Mouse (Mus musculus) gastrocnemius, adult 2 months (tissue): ENCODE measurements at regions not wholly inside any gene's neighbourhood (a gene's known extent, or its start where the extent isn't known, plus 50 kb on each side); places are given as distances from the start of the nearest gene placed in this dataset. TPM values are rescaled to one million over a fixed set of nuclear protein-coding genes. Genes with fewer than 3 reads are reported as not detected.
A peak's percentile ranks its signal among the peaks of the same experiment; 100 is the strongest.

Experiments
- DNase-seq: peaks from one replicate; pipeline ENCODE4 v3.0.0; 2022
- H3K27ac ChIP-seq: fragments of 200-600 bp; 2 replicates; pipeline ENCODE4 v1.8.1; 2022; ENCODE audit warnings: mild to moderate bottlenecking
- H3K4me3 ChIP-seq: fragments of 200-600 bp; 2 replicates; pipeline ENCODE4 v1.8.1; 2022; ENCODE audit warnings: mild to moderate bottlenecking, moderate library complexity
- CTCF ChIP-seq: fragments of 200-600 bp; IDR thresholded peaks from 2 replicates; pipeline ENCODE4 v1.8.1; 2022; ENCODE audit warnings: antibody characterized with exemption, mild to moderate bottlenecking, moderate library complexity
- intact Hi-C: fragments of 180-260 bp; cut with DNase I; formaldehyde crosslinking; loops from one replicate; pipeline ENCODE4 v1.15.1; 2025
- microRNA-seq: library from miRNA; unstranded; fragments of <30 nt; microRNA quantifications from one replicate; pipeline ENCODE4 v1.2.0, GENCODE M21; 2021

- no peak for TF ChIP-seq CTCF
- H3K27ac ChIP-seq: no peak overlapping the region
- no peak overlapping the region for H3K4me3 ChIP-seq
- DNase-seq: no peak
- intact Hi-C loops: no loop called here
These were observed 143.0 kb upstream of the Cypt12 start for GRCm38 (mm10) chr3:17805185-17805584.

GRCm38 (mm10) chr3:17811290-17811689, 136.9 kb upstream of the Cypt12 start:
- no peak overlapping the region for H3K4me3 ChIP-seq
- TF ChIP-seq CTCF: no peak
- no peak overlapping the region for H3K27ac ChIP-seq
- intact Hi-C loops: no loop called here
- no peak for DNase-seq

GRCm38 (mm10) chr3:17824201-17824600, 124.0 kb upstream of the Cypt12 start:
- Histone ChIP-seq H3K4me3 (no peak overlapping the region), H3K27ac (no peak overlapping the region)
- intact Hi-C loops: no loop called here
- TF ChIP-seq CTCF: no peak
- no peak for DNase-seq

- intact Hi-C loops: no loop called here
- no peak for DNase-seq
- Histone ChIP-seq H3K27ac (no peak overlapping the region), H3K4me3 (no peak overlapping the region)
- peak; percentile 92 for TF ChIP-seq CTCF
These were observed 123.5 kb upstream of the Cypt12 start for GRCm38 (mm10) chr3:17824662-17825061.

GRCm38 (mm10) chr3:17825254-17825890, 122.8 kb upstream of the Cypt12 start:
- no peak for TF ChIP-seq CTCF
- DNase-seq: no peak
- H3K4me3 ChIP-seq: no peak overlapping the region
- intact Hi-C loops: no loop called here
- H3K27ac ChIP-seq: no peak overlapping the region

GRCm38 (mm10) chr3:17834706-17835105, 113.5 kb upstream of the Cypt12 start:
- Histone ChIP-seq H3K4me3 (no peak overlapping the region), H3K27ac (no peak overlapping the region)
- DNase-seq: no peak
- intact Hi-C loops: no loop called here
- peak; percentile 80 for TF ChIP-seq CTCF

GRCm38 (mm10) chr3:17847609-17848008, 100.6 kb upstream of the Cypt12 start:
- intact Hi-C loops: no loop called here
- Histone ChIP-seq H3K4me3 (no peak overlapping the region), H3K27ac (no peak overlapping the region)
- DNase-seq: no peak
- no peak for TF ChIP-seq CTCF

- H3K27ac ChIP-seq: no peak overlapping the region
- TF ChIP-seq CTCF: peak; percentile 52
- DNase-seq: no peak
- H3K4me3 ChIP-seq: no peak overlapping the region
- intact Hi-C loops: no loop called here
These were observed 100.0 kb upstream of the Cypt12 start for GRCm38 (mm10) chr3:17848181-17848580.

GRCm38 (mm10) chr3:17862367-17862766, 85.8 kb upstream of the Cypt12 start:
- intact Hi-C loops: no loop called here
- H3K4me3 ChIP-seq: no peak overlapping the region
- DNase-seq: no peak
- no peak overlapping the region for H3K27ac ChIP-seq
- no peak for TF ChIP-seq CTCF

GRCm38 (mm10) chr3:17865112-17865511, 83.1 kb upstream of the Cypt12 start:
- TF ChIP-seq CTCF: no peak
- intact Hi-C loops: no loop called here
- Histone ChIP-seq H3K4me3 (no peak overlapping the region), H3K27ac (no peak overlapping the region)
- no peak for DNase-seq

- H3K4me3 ChIP-seq: no peak overlapping the region
- TF ChIP-seq CTCF: no peak; the same call in 1 of the 2 replicates
- no peak for DNase-seq
- intact Hi-C loops: no loop called here
- H3K27ac ChIP-seq: no peak overlapping the region
These were observed 77.2 kb upstream of the Cypt12 start for GRCm38 (mm10) chr3:17870895-17871482.

- no peak for DNase-seq
- Histone ChIP-seq H3K4me3 (no peak overlapping the region), H3K27ac (no peak overlapping the region)
- TF ChIP-seq CTCF: no peak
- intact Hi-C loops: no loop called here
These were observed 52.3 kb upstream of the Cypt12 start for GRCm38 (mm10) chr3:17895869-17896268.

- Histone ChIP-seq H3K4me3 (no peak overlapping the region), H3K27ac (no peak overlapping the region)
- no peak for DNase-seq
- TF ChIP-seq CTCF: no peak
- intact Hi-C loops: no loop called here
These were observed 51.5 kb upstream of the Cypt12 start for GRCm38 (mm10) chr3:17896756-17897155.

Small RNA genes in the stretch of these regions (microRNA-seq; reads per million reads assigned to microRNA genes)
- gene Mir124a-2: not detected
